Mouse (Mus musculus) small intestine, adult 2 months (tissue): ENCODE data around the gene Lxn. TPM values are rescaled to one million over a fixed set of nuclear protein-coding genes. Genes with fewer than 3 reads are reported as not detected.
A peak's percentile ranks its signal among the peaks of the same experiment; 100 is the strongest.

Source experiments
- H3K27ac ChIP-seq: fragments of 200-500 bp; 2 replicates; pipeline ENCODE4 v1.5.1; 2012; ENCODE audit warnings: low read depth, low read length, control low read depth, inconsistent platforms; ENCODE audit not compliant: insufficient read depth
- H3K27me3 ChIP-seq: fragments of 200-500 bp; 2 replicates; pipeline ENCODE4 v1.6.1; 2012; ENCODE audit warnings: mild to moderate bottlenecking, moderate library complexity, low read length, inconsistent platforms; ENCODE audit not compliant: control insufficient read depth, insufficient read depth
- H3K36me3 ChIP-seq: fragments of 200-500 bp; 2 replicates; pipeline ENCODE4 v1.6.1; 2012; ENCODE audit warnings: mild to moderate bottlenecking, low read length, control low read depth, inconsistent platforms; ENCODE audit not compliant: control insufficient read depth, insufficient read depth
- H3K4me1 ChIP-seq: fragments of 200-500 bp; 2 replicates; pipeline ENCODE4 v1.6.1; 2012; ENCODE audit warnings: low read length, inconsistent platforms, mixed read lengths; ENCODE audit not compliant: control insufficient read depth, insufficient read depth, insufficient read length
- H3K4me3 ChIP-seq: fragments of 200-500 bp; 2 replicates; pipeline ENCODE4 v1.5.1; 2012; ENCODE audit warnings: low read depth, mild to moderate bottlenecking, control low read depth, inconsistent platforms, low read length, moderate library complexity
- CTCF ChIP-seq: fragments of 200-500 bp; IDR thresholded peaks from 2 replicates; pipeline ENCODE4 v1.5.1; 2012; ENCODE audit warnings: low read depth, mild to moderate bottlenecking, control low read depth, inconsistent platforms, low read length, moderate library complexity, mixed read lengths; ENCODE audit not compliant: insufficient replicate concordance, insufficient read length; ENCODE audit errors: extremely low read depth
- POLR2A ChIP-seq: fragments of 200-500 bp; IDR thresholded peaks from 2 replicates; pipeline ENCODE4 v1.6.1; 2012; ENCODE audit warnings: low read depth, mild to moderate bottlenecking, control low read depth, inconsistent platforms, low read length, moderate library complexity
- WGBS: fragments of 180-500 bp; shearing (Covaris S2); methylation state at CpG from one replicate; pipeline ENCODE4 v1.1.7; 2018; 5-methylcytosine and 5-hydroxymethylcytosine counted together
- polyA plus RNA-seq: library from polyadenylated mRNA; depleted of rRNA; stranded (reverse); fragments of >200 nt; gene quantifications from 2 replicates; pipeline ENCODE4 v1.2.3, GENCODE M21; 2012

Lxn gene
- polyA plus RNA-seq, 1 experiment: 55.5 TPM

DNA sequence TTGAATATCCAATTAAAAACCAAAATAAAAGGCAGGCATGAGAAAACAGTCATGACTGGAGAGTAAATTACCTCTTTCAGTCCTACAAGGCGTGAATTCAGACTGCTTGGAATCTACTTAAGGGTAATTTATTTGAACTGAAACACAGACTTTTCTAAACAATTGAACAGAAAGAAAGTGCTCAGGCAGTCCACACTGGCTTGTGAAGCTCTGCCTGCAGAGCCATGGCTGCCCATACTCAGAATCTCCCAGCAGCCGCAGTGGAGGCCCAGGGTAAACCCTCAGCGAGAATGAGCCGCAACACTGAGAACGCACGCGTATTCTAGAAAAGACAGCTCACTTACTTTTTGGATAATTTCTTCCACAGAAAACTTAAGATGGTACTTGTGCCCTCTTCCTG is 1.7 kb downstream of the Lxn start:
- Histone ChIP-seq H3K4me1 (peaks cover 3% of the 10 kb centered on the region; the same call in 1 of the 2 replicates), H3K27ac (no peak overlapping the region), H3K27me3 (no peaks in the 10 kb centered on the region), H3K4me3 (no peak overlapping the region), H3K36me3 (peaks cover 29% of the 10 kb centered on the region)
- 93% methylated on average over 7 of the region's 7 CpGs for WGBS
- TF ChIP-seq CTCF (no peak), POLR2A (no peak)

DNA sequence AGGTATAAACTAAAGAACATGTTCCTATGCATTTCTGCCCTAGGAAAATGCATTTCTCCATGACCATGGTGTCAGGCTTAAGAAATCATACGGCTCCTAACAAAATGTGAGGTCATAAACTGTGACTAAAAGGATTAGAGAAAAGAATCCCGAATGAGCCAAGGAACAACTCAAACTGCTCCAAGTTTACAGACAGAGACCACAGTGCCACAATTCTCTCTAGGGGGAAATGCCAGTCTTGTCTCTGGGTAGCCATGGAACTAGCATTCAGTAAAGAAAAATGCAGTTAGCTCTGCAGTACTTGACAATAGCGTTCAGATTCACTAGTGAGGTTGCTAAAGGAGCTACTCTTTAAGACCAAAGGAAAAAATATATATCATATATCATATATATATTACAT is 3.8 kb downstream of the Lxn start:
- no peak overlapping the region for H3K4me3 ChIP-seq
- no peaks in the 10 kb centered on the region for H3K27me3 ChIP-seq
- TF ChIP-seq POLR2A: no peak
- WGBS: 91% methylated on average over 3 of the region's 3 CpGs
- H3K27ac ChIP-seq: no peak overlapping the region
- H3K36me3 ChIP-seq: peaks cover 36% of the 10 kb centered on the region
- H3K4me1 ChIP-seq: peaks cover 3% of the 10 kb centered on the region; the same call in 1 of the 2 replicates

- no peaks in the 10 kb centered on the region for H3K4me1 ChIP-seq
- TF ChIP-seq CTCF (no peak), POLR2A (no peak)
- WGBS: 63% methylated on average over 5 of the region's 5 CpGs
Measured at GRCm38 (mm10) chr3:67450601-67451210, 13.0 kb downstream of the Lxn start.

GRCm38 (mm10) chr3:67449660-67450059 is 14.1 kb downstream of the Lxn start:
- Histone ChIP-seq H3K4me1 (no peaks in the 10 kb centered on the region), H3K27ac (no peak overlapping the region), H3K4me3 (no peak overlapping the region), H3K27me3 (no peaks in the 10 kb centered on the region; the same call in 1 of the 2 replicates), H3K36me3 (peaks cover 57% of the 10 kb centered on the region)
- TF ChIP-seq CTCF: no peak
- WGBS: 91% methylated on average over 21 of the region's 21 CpGs

More at GRCm38 (mm10) chr3:67450601-67451210, 13.0 kb downstream of the Lxn start:
- no peak overlapping the region for H3K27ac ChIP-seq
- no peak overlapping the region for H3K4me3 ChIP-seq
- H3K27me3 ChIP-seq: no peaks in the 10 kb centered on the region; the same call in 1 of the 2 replicates
- H3K36me3 ChIP-seq: peaks cover 52% of the 10 kb centered on the region

- TF ChIP-seq CTCF (no peak), POLR2A (no peak)
- Histone ChIP-seq H3K27ac (no peak overlapping the region), H3K4me3 (no peak overlapping the region), H3K27me3 (no peaks in the 10 kb centered on the region; the same call in 1 of the 2 replicates), H3K4me1 (no peaks in the 10 kb centered on the region), H3K36me3 (peaks cover 59% of the 10 kb centered on the region)
- WGBS: 92% methylated on average over 2 of the region's 2 CpGs
Measured at GRCm38 (mm10) chr3:67447143-67447542, 16.6 kb downstream of the Lxn start.

GRCm38 (mm10) chr3:67434011-67434410 is 29.7 kb downstream of the Lxn start:
- Histone ChIP-seq H3K4me1 (no peaks in the 10 kb centered on the region), H3K4me3 (no peak overlapping the region), H3K36me3 (peaks cover 50% of the 10 kb centered on the region), H3K27ac (no peak overlapping the region), H3K27me3 (no peaks in the 10 kb centered on the region)
- 77% methylated on average over 6 of the region's 6 CpGs for WGBS
- no peak for TF ChIP-seq CTCF
- TF ChIP-seq POLR2A: no peak

GRCm38 (mm10) chr3:67429999-67430380 is 33.7 kb downstream of the Lxn start, which contains the start of gene Gfm1:
Gene Gfm1, plus strand, starts transcription at chr3:67430096.
- Histone ChIP-seq H3K4me1 (no peaks in the 10 kb centered on the region), H3K4me3 (peak within 1 kb of the TSS; percentile 100), H3K27me3 (no peaks in the 10 kb centered on the region), H3K36me3 (peaks cover 20% of the 10 kb centered on the region), H3K27ac (no peak within 1 kb of the TSS)
- WGBS: under 1% methylated on average over 24 of the region's 24 CpGs
- peak; percentile 56; the same call in 1 of the 2 replicates for TF ChIP-seq POLR2A
- peak; percentile 93 for TF ChIP-seq CTCF
